Mouse (Mus musculus) T-cell, adult 66 days (primary cell): ENCODE measurements around the gene Gm49353. TPM values are rescaled to one million over a fixed set of nuclear protein-coding genes. Genes with fewer than 3 reads are reported as not detected.

Source experiments
- total RNA-seq, 2 experiments: library from RNA; stranded (reverse); gene quantifications; 3 replicates in 1 of 2; 4 replicates in 1 of 2; pipeline ENCODE4 v1.2.4; 2023

Gm49353 gene
- total RNA-seq: not detected

DNA sequence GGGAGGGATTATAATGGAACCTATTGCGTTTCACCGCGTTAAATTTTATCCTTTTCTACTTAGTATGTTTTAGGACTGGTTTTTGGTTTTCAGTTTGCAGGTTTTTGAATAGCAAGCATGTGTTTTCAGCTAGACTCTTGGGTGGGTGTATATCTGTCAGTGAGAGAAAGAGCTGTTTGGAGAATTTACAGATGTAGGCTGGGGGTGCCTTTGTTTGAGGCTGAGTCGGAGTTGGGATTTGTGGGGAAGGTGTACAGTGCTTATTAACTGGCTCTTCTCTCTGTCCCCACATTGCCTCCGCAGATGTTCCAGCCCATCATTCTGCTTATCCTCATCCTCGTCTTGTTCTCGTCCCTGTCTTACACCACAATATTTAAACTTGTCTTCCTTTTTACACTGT, at the start of gene Gm49353:
Gene Gm49353 (plus strand): TSS at position 313 of the 400 bp plus-strand sequence.

GRCm38 (mm10) chr10:29211453-29211852, 12.7 kb downstream of the Gm49353 start, which contains the start of gene 9330159F19Rik:
TSS of gene 9330159F19Rik (plus strand) at chr10:29211606.

Other genes starting within 250 kb of the Gm49353 start
- gene 2310057J18Rik, start 212.7 kb upstream of the Gm49353 start, total RNA-seq: not detected
- gene Soga3, start 55.1 kb upstream of the Gm49353 start, total RNA-seq: not detected
- gene 9330159F19Rik, start 12.7 kb downstream of the Gm49353 start, total RNA-seq: not detected
- 10 to 100 TPM; 14.3 to 18.0 TPM for gene Echdc1, start 114.2 kb downstream of the Gm49353 start, total RNA-seq
- 10 to 100 TPM; 62.8 to 79.4 TPM for gene Rnf146, start 163.5 kb downstream of the Gm49353 start, total RNA-seq